Mouse (Mus musculus) ovary, postnatal 14 days (tissue): Measurements from ENCODE around the gene Tmtc2.

Source experiments
- DNase-seq: peaks from one replicate; pipeline ENCODE4 v3.0.0; 2022; ENCODE audit warnings: low spot score

The Tmtc2 gene

DNA sequence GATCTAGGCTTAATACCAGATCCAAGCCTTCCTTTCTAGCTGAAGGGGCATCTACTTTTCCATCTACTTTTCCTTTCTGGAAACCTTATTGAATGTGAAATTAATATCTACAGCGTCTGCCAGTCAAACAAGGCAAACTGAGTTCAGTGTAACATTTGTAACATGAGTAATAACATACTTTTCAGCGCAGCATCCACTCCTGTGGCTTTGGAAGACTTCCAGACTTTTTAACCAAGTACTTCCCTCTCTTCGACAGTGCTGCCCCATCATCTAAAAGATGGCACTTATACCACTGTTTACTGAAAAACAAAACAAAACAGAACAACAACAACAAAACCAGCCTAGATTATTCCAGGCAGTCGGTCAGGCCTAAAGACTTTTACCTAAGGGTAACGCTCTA is 409.0 kb downstream of the Tmtc2 start:
- DNase-seq = no peak

DNA sequence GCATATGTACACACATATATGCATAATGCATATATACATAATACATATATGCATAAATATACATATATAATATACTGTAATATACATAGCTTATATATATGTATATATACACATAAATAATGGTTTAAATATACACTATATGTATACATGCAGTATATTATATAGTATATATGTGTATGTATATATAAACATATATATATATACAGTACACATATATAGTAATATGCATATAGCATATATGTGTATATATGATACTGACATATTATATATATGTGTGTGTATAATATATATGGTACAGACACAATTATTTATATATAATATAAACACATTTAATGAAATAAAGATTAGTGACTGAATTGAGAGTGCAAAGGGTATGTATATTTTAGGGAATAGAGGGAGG is 420.5 kb downstream of the Tmtc2 start:
- no peak for DNase-seq

GRCm38 (mm10) chr10:105144382-105144781 is 429.9 kb downstream of the Tmtc2 start:
- no peak for DNase-seq

- DNase-seq = no peak
Observed at GRCm38 (mm10) chr10:105142201-105142600, 432.1 kb downstream of the Tmtc2 start.
